Mouse (Mus musculus): ENCODE measurements around the gene Synpo2. TPM values are rescaled to one million over a fixed set of nuclear protein-coding genes. Genes with fewer than 3 reads are reported as not detected.

Synpo2 gene
- 0.18 and 0.93 TPM in 2 replicates for polyA plus RNA-seq (2012; ENCODE audit: low replicate concordance)

DNA sequence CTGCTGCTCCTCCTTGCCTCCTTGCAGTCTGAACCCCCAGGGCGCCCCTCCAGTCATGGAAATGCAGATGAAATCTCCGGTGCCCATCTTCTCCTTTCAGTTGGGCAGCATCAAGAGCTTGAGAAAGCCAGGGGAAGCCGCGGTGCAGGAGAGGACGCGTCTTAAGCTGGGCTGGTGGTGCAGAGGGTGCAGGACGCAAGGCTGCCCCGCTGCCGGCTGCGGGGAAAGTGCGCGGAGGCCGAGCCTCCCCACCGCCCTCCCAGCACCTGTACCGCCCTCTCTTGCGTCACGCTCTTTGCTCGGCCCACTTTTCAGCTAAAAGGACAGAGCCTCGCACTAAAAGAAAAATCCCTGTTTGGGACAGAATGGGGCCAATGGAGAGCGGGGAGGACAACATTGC, at the start of gene Synpo2:
Synpo2 (minus strand) TSS at position 229 of the 400 bp plus-strand sequence.

DNA sequence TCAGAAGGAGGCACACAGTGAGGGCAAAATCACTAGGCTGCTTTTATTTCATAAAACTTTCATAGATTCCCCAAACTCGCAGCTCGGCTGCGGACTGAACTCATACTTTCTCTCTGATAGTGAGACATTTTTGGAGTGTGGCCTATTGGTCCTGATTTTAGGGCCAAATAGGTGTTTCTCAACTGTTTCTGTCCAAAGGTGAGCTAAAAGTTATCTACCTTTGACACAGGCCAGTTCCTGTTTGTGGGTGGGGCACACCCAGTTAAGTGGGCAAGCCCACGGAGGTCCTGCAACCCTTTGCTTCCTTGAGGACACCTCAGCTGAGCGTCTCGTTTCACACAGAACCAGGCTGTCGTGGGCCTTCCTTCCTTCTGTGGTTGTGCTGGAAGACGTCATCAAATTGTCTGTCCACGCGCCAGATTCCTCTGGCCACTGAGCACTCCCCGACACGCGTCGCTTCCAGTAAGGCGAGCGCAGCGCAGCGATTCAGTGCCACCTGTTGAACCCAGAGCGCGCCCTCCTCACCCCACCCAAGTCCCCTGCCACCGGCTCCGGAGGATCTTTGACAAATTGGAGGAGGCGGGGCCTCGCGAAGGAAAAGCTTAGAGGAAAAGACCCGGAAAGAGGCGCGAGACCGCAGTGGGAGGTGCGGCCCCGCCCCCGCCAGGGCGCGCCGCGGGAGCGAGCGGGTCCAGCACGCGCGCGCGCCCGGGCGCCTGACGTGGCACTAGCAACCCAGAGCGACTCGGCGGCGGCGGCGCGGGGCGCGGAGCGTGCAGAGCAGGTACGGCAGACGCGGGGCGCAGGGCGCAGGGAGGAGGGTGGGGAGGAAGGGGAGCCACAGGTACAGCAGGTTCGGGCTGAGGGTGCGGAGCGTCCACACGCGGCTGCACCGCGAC, 31.1 kb upstream of the Synpo2 start, which contains the start of gene Sec24d:
Sec24d (plus strand) TSS at position 703 of the 899 bp plus-strand sequence.

DNA sequence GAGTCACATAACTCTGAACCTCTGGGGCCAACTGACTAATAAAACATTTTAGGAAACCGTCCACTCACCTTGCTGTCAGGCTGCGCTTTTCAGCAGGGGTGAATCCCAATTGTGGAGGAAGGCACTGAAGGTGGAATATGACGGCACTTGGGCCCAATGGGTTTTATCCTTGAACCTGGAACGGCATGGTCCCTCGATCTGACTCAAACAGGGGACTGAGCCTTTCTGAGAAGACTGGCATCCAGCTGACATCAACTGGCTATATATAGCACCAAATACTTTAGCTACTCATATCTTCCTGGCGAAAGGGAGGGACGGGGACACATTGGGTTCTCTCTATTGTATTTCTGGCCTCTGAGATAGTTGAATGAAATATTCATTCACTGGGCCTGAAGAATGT, 201.2 kb downstream of the Synpo2 start, which contains the start of gene Myoz2:
Myoz2 (minus strand) TSS at position 264 of the 400 bp plus-strand sequence.

Other genes starting within 250 kb of the Synpo2 start
- gene Myoz2, start 201.1 kb downstream of the Synpo2 start, polyA plus RNA-seq (2012; ENCODE audit: low replicate concordance), result not detected in 2 replicates
- gene Sec24d, start 31.3 kb upstream of the Synpo2 start, polyA plus RNA-seq (2012; ENCODE audit: low replicate concordance), result 26.6 and 43.6 TPM in 2 replicates
- gene Mettl14, start 150.0 kb upstream of the Synpo2 start, polyA plus RNA-seq (2012; ENCODE audit: low replicate concordance), result 2.9 and 3.0 TPM in 2 replicates
- 0.32 TPM in 1 of 2 replicates, not detected in the other for gene Prss12, start 210.8 kb upstream of the Synpo2 start, polyA plus RNA-seq (2012; ENCODE audit: low replicate concordance)

Measured in leukemia stem cell, adult 10-12 weeks (primary cell).